Mouse (Mus musculus) cerebellum, postnatal 10 days (tissue): ENCODE measurements at regions not wholly inside any gene's neighbourhood (a gene's known extent, or its start where the extent isn't known, plus 50 kb on each side); places are given as distances from the start of the nearest gene placed in this dataset.
"Not testable (repeated sequence)": the region's sequence is repeated elsewhere in the genome, so short reads cannot be mapped to it uniquely, and the experiment has no call there.

Source experiments
- DNase-seq, 2 experiments: peaks; one replicate each; pipeline ENCODE4 v3.0.0; 2021; ENCODE audit warnings: mixed read lengths in 2 of 2

GRCm38 (mm10) chr4:16944901-16945300 lies 2660.3 kb upstream of the Gm12353 start:
- DNase-seq = peak in 1 of 2 experiments; percentile 1

GRCm38 (mm10) chr4:16954591-16954990 lies 2650.7 kb upstream of the Gm12353 start:
- not testable (repeated sequence) for DNase-seq

- not testable (repeated sequence) for DNase-seq
These were observed 2650.3 kb upstream of the Gm12353 start for GRCm38 (mm10) chr4:16954991-16955390.

GRCm38 (mm10) chr4:16981733-16982230 lies 2623.5 kb upstream of the Gm12353 start:
- DNase-seq = no peak

DNA sequence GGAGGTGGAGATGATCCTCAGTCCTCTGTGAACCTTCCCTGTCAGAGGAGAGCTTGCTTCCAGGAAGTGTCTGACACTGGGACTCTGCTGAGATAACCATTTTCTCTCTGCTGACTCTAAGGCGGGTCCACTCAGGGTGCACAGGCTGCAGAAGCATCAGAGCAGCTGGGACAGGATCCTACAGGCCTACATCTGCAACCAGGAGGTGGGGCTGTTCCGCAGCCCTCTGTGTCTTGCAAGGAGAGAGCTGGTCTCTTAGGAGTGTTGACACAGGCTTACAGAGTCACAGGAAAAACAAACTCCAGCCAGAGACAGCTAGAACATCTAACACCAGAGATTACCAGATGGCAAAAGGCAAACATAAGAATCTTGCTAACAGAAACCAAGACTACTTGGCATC lies 2578.6 kb upstream of the Gm12353 start:
- DNase-seq = peak; percentile 13 to 23
